Mouse (Mus musculus) liver, adult 2 months (tissue): ENCODE data around the gene Tox4. TPM values are rescaled to one million over a fixed set of nuclear protein-coding genes. Genes with fewer than 3 reads are reported as not detected.
"Not testable (repeated sequence)": the region's sequence is repeated elsewhere in the genome, so short reads cannot be mapped to it uniquely, and the experiment has no call there.

Source experiments
- DNase-seq: peaks from one replicate; pipeline ENCODE4 v3.0.0-alpha.2; 2011; ENCODE audit warnings: low read depth, low spot score; ENCODE audit errors: extremely low read depth
- H3K27ac ChIP-seq: fragments of 200-500 bp; replicated peaks from 2 replicates; pipeline ENCODE4 v1.5.1; 2012; ENCODE audit warnings: low read depth, mild to moderate bottlenecking, control low read depth, inconsistent platforms, low read length; ENCODE audit not compliant: insufficient read depth
- H3K27me3 ChIP-seq: fragments of 200-500 bp; 2 replicates; pipeline ENCODE4 v1.6.1; 2012; ENCODE audit warnings: mild to moderate bottlenecking, moderate library complexity, low read length, inconsistent platforms; ENCODE audit not compliant: control insufficient read depth, insufficient read depth
- H3K36me3 ChIP-seq: fragments of 200-500 bp; 2 replicates; pipeline ENCODE4 v1.6.1; 2012; ENCODE audit warnings: low read length, inconsistent platforms; ENCODE audit not compliant: control insufficient read depth, insufficient read depth
- H3K4me1 ChIP-seq: fragments of 200-500 bp; 2 replicates; pipeline ENCODE4 v1.6.1; 2011; ENCODE audit warnings: low read length; ENCODE audit not compliant: control insufficient read depth, insufficient read depth
- H3K4me3 ChIP-seq: fragments of 200-500 bp; 2 replicates; pipeline ENCODE4 v1.5.1; 2011; ENCODE audit warnings: low read depth, mild to moderate bottlenecking, control low read depth, low read length, moderate library complexity; ENCODE audit not compliant: insufficient read depth
- H3K79me2 ChIP-seq: fragments of 200-500 bp; 2 replicates; pipeline ENCODE4 v1.6.1; 2012; ENCODE audit warnings: inconsistent platforms, mild to moderate bottlenecking, low read length, moderate library complexity; ENCODE audit not compliant: control insufficient read depth, insufficient read depth
- H3K9ac ChIP-seq: fragments of 200-500 bp; 2 replicates; pipeline ENCODE4 v1.6.1; 2012; ENCODE audit warnings: low read depth, mild to moderate bottlenecking, control low read depth, inconsistent platforms, low read length
- CTCF ChIP-seq: fragments of 200-500 bp; IDR thresholded peaks from 2 replicates; pipeline ENCODE4 v1.5.1; 2011; ENCODE audit warnings: low read depth, low read length, control low read depth
- POLR2A ChIP-seq: fragments of 200-500 bp; IDR thresholded peaks from 2 replicates; pipeline ENCODE4 v1.6.1; 2011; ENCODE audit warnings: low read length, control low read depth; ENCODE audit not compliant: insufficient read depth; ENCODE audit errors: extremely low read depth
- WGBS: fragments of 180-500 bp; shearing (Covaris S2); methylation state at CpG from one replicate; pipeline ENCODE4 v1.1.7; 2018; 5-methylcytosine and 5-hydroxymethylcytosine counted together
- polyA plus RNA-seq: library from polyadenylated mRNA; depleted of rRNA; stranded (reverse); fragments of >200 nt; gene quantifications from 2 replicates; pipeline ENCODE4 v1.2.3, GENCODE M21; 2012
- total RNA-seq: library from RNA; depleted of rRNA; stranded (reverse); fragments of >200 nt; gene quantifications from 2 replicates; pipeline ENCODE4 v1.2.3, GENCODE M21; 2014

Tox4 gene
- total and polyA plus RNA-seq, 2 experiments = 13.0 to 21.1 TPM

GRCm38 (mm10) chr14:52304644-52305271 is 25.8 kb downstream of the Tox4 start, which contains the start of gene Mettl3:
Gene Mettl3 (minus strand): TSS chr14:52305128.
- peak within 1 kb of the TSS; percentile 78 for H3K9ac ChIP-seq
- H3K4me1 ChIP-seq = peaks cover 3% of the 10 kb centered on the region; the same call in 1 of the 2 replicates
- peaks cover 6% of the 10 kb centered on the region; the same call in 1 of the 2 replicates for H3K36me3 ChIP-seq
- peak within 1 kb of the TSS; percentile 86 for H3K4me3 ChIP-seq
- H3K27me3 ChIP-seq = no peaks in the 10 kb centered on the region
- under 1% methylated on average over 46 of the region's 46 CpGs for WGBS
- peaks cover 2% of the 10 kb centered on the region; the same call in 1 of the 2 replicates for H3K79me2 ChIP-seq
- peak; percentile 35; the same call in 1 of the 2 replicates for TF ChIP-seq POLR2A
- TF ChIP-seq CTCF = 0 out of 2 replicates have a peak, but pooled peaks have one; percentile 3
- H3K27ac ChIP-seq = peak within 1 kb of the TSS; percentile 69
- peak; percentile 92 for DNase-seq

GRCm38 (mm10) chr14:52306100-52306499 is 27.2 kb downstream of the Tox4 start:
- H3K9ac ChIP-seq = no peak overlapping the region
- H3K27me3 ChIP-seq = no peaks in the 10 kb centered on the region
- H3K27ac ChIP-seq = no peak overlapping the region
- peaks cover 2% of the 10 kb centered on the region; the same call in 1 of the 2 replicates for H3K79me2 ChIP-seq
- no peak for DNase-seq
- no peak overlapping the region for H3K4me3 ChIP-seq
- TF ChIP-seq CTCF (no peak), POLR2A (no peak)
- WGBS = 96% methylated on average over 2 of the region's 2 CpGs
- H3K36me3 ChIP-seq = no peaks in the 10 kb centered on the region
- peaks cover 3% of the 10 kb centered on the region; the same call in 1 of the 2 replicates for H3K4me1 ChIP-seq

- H3K27me3 ChIP-seq, H3K4me1 ChIP-seq, H3K79me2 ChIP-seq, H3K27ac ChIP-seq, DNase-seq, H3K9ac ChIP-seq, H3K36me3 ChIP-seq, H3K4me3 ChIP-seq: not testable (repeated sequence)
- whole genome bisulfite sequencing = 92% methylated on average over 5 of the region's 6 CpGs
These were observed 31.4 kb downstream of the Tox4 start for GRCm38 (mm10) chr14:52310343-52310742.

- H3K4me1 ChIP-seq = no peaks in the 10 kb centered on the region
- WGBS = 92% methylated on average over 2 of the region's 2 CpGs
- TF ChIP-seq CTCF = no peak
- TF ChIP-seq POLR2A = no peak
These were observed 32.0 kb downstream of the Tox4 start for GRCm38 (mm10) chr14:52310906-52311305.

GRCm38 (mm10) chr14:52313931-52314807 is 35.2 kb downstream of the Tox4 start:
- Histone ChIP-seq H3K9ac (no peak overlapping the region), H3K79me2 (no peaks in the 10 kb centered on the region), H3K36me3 (no peaks in the 10 kb centered on the region), H3K4me3 (no peak overlapping the region), H3K27me3 (no peaks in the 10 kb centered on the region), H3K4me1 (no peaks in the 10 kb centered on the region), H3K27ac (no peak overlapping the region)
- 91% methylated on average over 26 of the region's 26 CpGs for WGBS
- DNase-seq = no peak
- TF ChIP-seq POLR2A (no peak), CTCF (no peak)

More at GRCm38 (mm10) chr14:52310906-52311305, 32.0 kb downstream of the Tox4 start:
- Histone ChIP-seq H3K27me3 (no peaks in the 10 kb centered on the region), H3K27ac (no peak overlapping the region), H3K4me3 (no peak overlapping the region), H3K36me3 (no peaks in the 10 kb centered on the region), H3K9ac (no peak overlapping the region), H3K79me2 (no peaks in the 10 kb centered on the region)
- no peak for DNase-seq
